Mouse (Mus musculus): ENCODE measurements around the gene Rasgef1a. TPM values are rescaled to one million over a fixed set of nuclear protein-coding genes. Genes with fewer than 3 reads are reported as not detected.

The Rasgef1a gene
- polyA plus RNA-seq, 1 experiment: 0.76 TPM

- no peak for DNase-seq (ENCODE audit: low read depth in 1 of 2, low spot score in 2 of 2)
- no peak overlapping the region for H3K27ac ChIP-seq (ENCODE audit: insufficient read depth, low read length)
- H3K4me3 ChIP-seq (ENCODE audit: extremely low read depth, insufficient read depth, insufficient read length): no peak overlapping the region
- 87% methylated on average over 8 of the region's 8 CpGs for WGBS
- H3K27me3 ChIP-seq (ENCODE audit: control insufficient read depth, insufficient read depth, low read length): no peaks in the 10 kb centered on the region
- H3K36me3 ChIP-seq (ENCODE audit: control insufficient read depth, insufficient read depth, low read length): no peaks in the 10 kb centered on the region
- no peaks in the 10 kb centered on the region for H3K4me1 ChIP-seq (ENCODE audit: control insufficient read depth, insufficient read depth, insufficient read length)
- TF ChIP-seq CTCF (IDR thresholded peaks at IDR 0.05; ENCODE audit: extremely low read depth, insufficient read depth, insufficient read length, insufficient replicate concordance): no peak
- TF ChIP-seq POLR2A (IDR thresholded peaks at IDR 0.05; ENCODE audit: low read depth, low read length): no peak
Measured at GRCm38 (mm10) chr6:118084596-118084995, 73.4 kb downstream of the Rasgef1a start.

- no peak for DNase-seq (ENCODE audit: low read depth in 1 of 2, low spot score in 2 of 2)
- Histone ChIP-seq H3K36me3 (ENCODE audit: control insufficient read depth, insufficient read depth, low read length) (no peaks in the 10 kb centered on the region), H3K27me3 (ENCODE audit: control insufficient read depth, insufficient read depth, low read length) (no peaks in the 10 kb centered on the region), H3K27ac (ENCODE audit: insufficient read depth, low read length) (no peak overlapping the region), H3K4me1 (ENCODE audit: control insufficient read depth, insufficient read depth, insufficient read length) (no peaks in the 10 kb centered on the region), H3K4me3 (ENCODE audit: extremely low read depth, insufficient read depth, insufficient read length) (no peak overlapping the region)
- no peak for TF ChIP-seq POLR2A (IDR thresholded peaks at IDR 0.05; ENCODE audit: low read depth, low read length)
- TF ChIP-seq CTCF (IDR thresholded peaks at IDR 0.05; ENCODE audit: extremely low read depth, insufficient read depth, insufficient read length, insufficient replicate concordance): 0 out of 2 replicates have a peak, but pooled peaks have one; percentile 8
- 53% methylated on average over 8 of the region's 8 CpGs for WGBS
Measured at GRCm38 (mm10) chr6:118087955-118088354, 76.7 kb downstream of the Rasgef1a start.

- Histone ChIP-seq H3K27me3 (ENCODE audit: control insufficient read depth, insufficient read depth, low read length) (no peaks in the 10 kb centered on the region), H3K4me3 (ENCODE audit: extremely low read depth, insufficient read depth, insufficient read length) (no peak overlapping the region), H3K27ac (ENCODE audit: insufficient read depth, low read length) (no peak overlapping the region), H3K36me3 (ENCODE audit: control insufficient read depth, insufficient read depth, low read length) (no peaks in the 10 kb centered on the region), H3K4me1 (ENCODE audit: control insufficient read depth, insufficient read depth, insufficient read length) (no peaks in the 10 kb centered on the region)
- no peak for DNase-seq (ENCODE audit: low read depth in 1 of 2, low spot score in 2 of 2)
- TF ChIP-seq POLR2A (IDR thresholded peaks at IDR 0.05; ENCODE audit: low read depth, low read length) (no peak), CTCF (IDR thresholded peaks at IDR 0.05; ENCODE audit: extremely low read depth, insufficient read depth, insufficient read length, insufficient replicate concordance) (no peak)
- WGBS: 89% methylated on average over 17 of the region's 17 CpGs
Measured at GRCm38 (mm10) chr6:118088750-118089440, 77.7 kb downstream of the Rasgef1a start.

GRCm38 (mm10) chr6:118090827-118091226 lies 79.6 kb downstream of the Rasgef1a start:
- no peak overlapping the region for H3K27ac ChIP-seq (ENCODE audit: insufficient read depth, low read length)
- TF ChIP-seq POLR2A (IDR thresholded peaks at IDR 0.05; ENCODE audit: low read depth, low read length) (no peak), CTCF (IDR thresholded peaks at IDR 0.05; ENCODE audit: extremely low read depth, insufficient read depth, insufficient read length, insufficient replicate concordance) (no peak)
- DNase-seq (ENCODE audit: low read depth in 1 of 2, low spot score in 2 of 2): no peak
- no peaks in the 10 kb centered on the region for H3K36me3 ChIP-seq (ENCODE audit: control insufficient read depth, insufficient read depth, low read length)
- H3K4me1 ChIP-seq (ENCODE audit: control insufficient read depth, insufficient read depth, insufficient read length): no peaks in the 10 kb centered on the region
- WGBS: 93% methylated on average over 9 of the region's 9 CpGs
- H3K4me3 ChIP-seq (ENCODE audit: extremely low read depth, insufficient read depth, insufficient read length): no peak overlapping the region
- no peaks in the 10 kb centered on the region for H3K27me3 ChIP-seq (ENCODE audit: control insufficient read depth, insufficient read depth, low read length)

- Histone ChIP-seq H3K4me1 (ENCODE audit: control insufficient read depth, insufficient read depth, insufficient read length) (no peaks in the 10 kb centered on the region), H3K27ac (ENCODE audit: insufficient read depth, low read length) (no peak overlapping the region), H3K36me3 (ENCODE audit: control insufficient read depth, insufficient read depth, low read length) (no peaks in the 10 kb centered on the region), H3K4me3 (ENCODE audit: extremely low read depth, insufficient read depth, insufficient read length) (no peak overlapping the region), H3K27me3 (ENCODE audit: control insufficient read depth, insufficient read depth, low read length) (no peaks in the 10 kb centered on the region)
- no peak for DNase-seq (ENCODE audit: low read depth in 1 of 2, low spot score in 2 of 2)
- TF ChIP-seq CTCF (IDR thresholded peaks at IDR 0.05; ENCODE audit: extremely low read depth, insufficient read depth, insufficient read length, insufficient replicate concordance) (no peak), POLR2A (IDR thresholded peaks at IDR 0.05; ENCODE audit: low read depth, low read length) (no peak)
- WGBS: 85% methylated on average over 8 of the region's 8 CpGs
Measured at GRCm38 (mm10) chr6:118097765-118098365, 86.6 kb downstream of the Rasgef1a start.

GRCm38 (mm10) chr6:118099311-118099802 lies 88.1 kb downstream of the Rasgef1a start:
- WGBS: 47% methylated on average over 2 of the region's 2 CpGs
- H3K36me3 ChIP-seq (ENCODE audit: control insufficient read depth, insufficient read depth, low read length): no peaks in the 10 kb centered on the region
- H3K27me3 ChIP-seq (ENCODE audit: control insufficient read depth, insufficient read depth, low read length): no peaks in the 10 kb centered on the region
- DNase-seq (ENCODE audit: low read depth in 1 of 2, low spot score in 2 of 2): no peak
- H3K27ac ChIP-seq (ENCODE audit: insufficient read depth, low read length): no peak overlapping the region
- no peak overlapping the region for H3K4me3 ChIP-seq (ENCODE audit: extremely low read depth, insufficient read depth, insufficient read length)
- H3K4me1 ChIP-seq (ENCODE audit: control insufficient read depth, insufficient read depth, insufficient read length): no peaks in the 10 kb centered on the region
- TF ChIP-seq CTCF (IDR thresholded peaks at IDR 0.05; ENCODE audit: extremely low read depth, insufficient read depth, insufficient read length, insufficient replicate concordance) (no peak; the same call in 1 of the 2 replicates), POLR2A (IDR thresholded peaks at IDR 0.05; ENCODE audit: low read depth, low read length) (no peak)

- Histone ChIP-seq H3K27me3 (ENCODE audit: control insufficient read depth, insufficient read depth, low read length) (no peaks in the 10 kb centered on the region), H3K27ac (ENCODE audit: insufficient read depth, low read length) (no peak overlapping the region), H3K4me3 (ENCODE audit: extremely low read depth, insufficient read depth, insufficient read length) (no peak overlapping the region), H3K36me3 (ENCODE audit: control insufficient read depth, insufficient read depth, low read length) (peaks cover 11% of the 10 kb centered on the region), H3K4me1 (ENCODE audit: control insufficient read depth, insufficient read depth, insufficient read length) (no peaks in the 10 kb centered on the region)
- no peak for TF ChIP-seq CTCF (IDR thresholded peaks at IDR 0.05; ENCODE audit: extremely low read depth, insufficient read depth, insufficient read length, insufficient replicate concordance)
- TF ChIP-seq POLR2A (IDR thresholded peaks at IDR 0.05; ENCODE audit: low read depth, low read length): no peak
- WGBS: 79% methylated on average over 1 of the region's 1 CpGs
- no peak for DNase-seq (ENCODE audit: low read depth in 1 of 2, low spot score in 2 of 2)
Measured at GRCm38 (mm10) chr6:118111810-118112209, 100.6 kb downstream of the Rasgef1a start.

All from spleen, adult 2 months (tissue).